Mouse (Mus musculus): ENCODE measurements around the gene Exoc6b. TPM values are rescaled to one million over a fixed set of nuclear protein-coding genes. Genes with fewer than 3 reads are reported as not detected.
"Not testable (repeated sequence)": the region's sequence is repeated elsewhere in the genome, so short reads cannot be mapped to it uniquely, and the experiment has no call there.

Exoc6b gene
- total and polyA plus RNA-seq, 3 experiments = 0.76 to 8.7 (median 6.9) TPM

- ATAC-seq (ENCODE audit: extremely low read depth, insufficient number of reproducible peaks, low FRiP score, poor library complexity, severe bottlenecking) = no peak
- peaks cover 13% of the 10 kb centered on the region for H3K27me3 ChIP-seq (ENCODE audit: insufficient read depth, low read length)
- H3K4me1 ChIP-seq (ENCODE audit: insufficient read depth, low read depth, low read length) = no peaks in the 10 kb centered on the region
- no peak overlapping the region for H3K4me3 ChIP-seq (ENCODE audit: low read depth, low read length)
- no peak for DNase-seq (ENCODE audit: low spot score)
- TF ChIP-seq CTCF (IDR thresholded peaks at IDR 0.05; ENCODE audit: low read depth, low read length) (no peak), GATA2 (IDR thresholded peaks at IDR 0.05; ENCODE audit: borderline replicate concordance, low read depth, low read length) (no peak)
- no peaks in the 10 kb centered on the region for H3K36me3 ChIP-seq (replicated peaks)
- no peaks in the 10 kb centered on the region for H3K9me3 ChIP-seq (replicated peaks)
Observed at GRCm38 (mm10) chr6:84617051-84617450, 452.3 kb downstream of the Exoc6b start.

- Histone ChIP-seq H3K27me3 (ENCODE audit: insufficient read depth, low read length) (peaks cover 13% of the 10 kb centered on the region), H3K4me1 (ENCODE audit: insufficient read depth, low read depth, low read length) (no peaks in the 10 kb centered on the region), H3K36me3 (replicated peaks) (no peaks in the 10 kb centered on the region), H3K4me3 (ENCODE audit: low read depth, low read length) (no peak overlapping the region), H3K9me3 (replicated peaks) (no peaks in the 10 kb centered on the region)
- DNase-seq (ENCODE audit: low spot score) (no peak), ATAC-seq (ENCODE audit: extremely low read depth, insufficient number of reproducible peaks, low FRiP score, poor library complexity, severe bottlenecking) (no peak)
- TF ChIP-seq GATA2 (IDR thresholded peaks at IDR 0.05; ENCODE audit: borderline replicate concordance, low read depth, low read length) (no peak), CTCF (IDR thresholded peaks at IDR 0.05; ENCODE audit: low read depth, low read length) (no peak), TAL1 (conservative IDR thresholded peaks at IDR 0.05; ENCODE audit: low read depth, low read length) (no peak), GATA1 (IDR thresholded peaks at IDR 0.05; ENCODE audit: borderline replicate concordance, low read length) (no peak), POLR2AphosphoS5 (IDR thresholded peaks at IDR 0.05; ENCODE audit: insufficient replicate concordance, low read depth, low read length) (no peak)
Observed at GRCm38 (mm10) chr6:84616586-84616985, 452.7 kb downstream of the Exoc6b start.

GRCm38 (mm10) chr6:84613561-84613960 is 455.8 kb downstream of the Exoc6b start:
- no peak for TF ChIP-seq GATA1 (IDR thresholded peaks at IDR 0.05; ENCODE audit: borderline replicate concordance, low read length)
- TF ChIP-seq POLR2AphosphoS5 (IDR thresholded peaks at IDR 0.05; ENCODE audit: insufficient replicate concordance, low read depth, low read length) = no peak
- no peak for TF ChIP-seq GATA2 (IDR thresholded peaks at IDR 0.05; ENCODE audit: borderline replicate concordance, low read depth, low read length)
- TF ChIP-seq TAL1 (conservative IDR thresholded peaks at IDR 0.05; ENCODE audit: low read depth, low read length) = no peak
- TF ChIP-seq CTCF (IDR thresholded peaks at IDR 0.05; ENCODE audit: low read depth, low read length) = no peak
- H3K36me3 ChIP-seq (replicated peaks) = no peaks in the 10 kb centered on the region
- ATAC-seq (ENCODE audit: extremely low read depth, insufficient number of reproducible peaks, low FRiP score, poor library complexity, severe bottlenecking) (no peak), DNase-seq (ENCODE audit: low spot score) (no peak)
- H3K27me3 ChIP-seq (ENCODE audit: insufficient read depth, low read length) = peaks cover 5% of the 10 kb centered on the region; the same call in 1 of the 2 replicates
- no peaks in the 10 kb centered on the region for H3K4me1 ChIP-seq (ENCODE audit: insufficient read depth, low read depth, low read length)
- no peaks in the 10 kb centered on the region for H3K9me3 ChIP-seq (replicated peaks)
- no peak overlapping the region for H3K4me3 ChIP-seq (ENCODE audit: low read depth, low read length)

DNA sequence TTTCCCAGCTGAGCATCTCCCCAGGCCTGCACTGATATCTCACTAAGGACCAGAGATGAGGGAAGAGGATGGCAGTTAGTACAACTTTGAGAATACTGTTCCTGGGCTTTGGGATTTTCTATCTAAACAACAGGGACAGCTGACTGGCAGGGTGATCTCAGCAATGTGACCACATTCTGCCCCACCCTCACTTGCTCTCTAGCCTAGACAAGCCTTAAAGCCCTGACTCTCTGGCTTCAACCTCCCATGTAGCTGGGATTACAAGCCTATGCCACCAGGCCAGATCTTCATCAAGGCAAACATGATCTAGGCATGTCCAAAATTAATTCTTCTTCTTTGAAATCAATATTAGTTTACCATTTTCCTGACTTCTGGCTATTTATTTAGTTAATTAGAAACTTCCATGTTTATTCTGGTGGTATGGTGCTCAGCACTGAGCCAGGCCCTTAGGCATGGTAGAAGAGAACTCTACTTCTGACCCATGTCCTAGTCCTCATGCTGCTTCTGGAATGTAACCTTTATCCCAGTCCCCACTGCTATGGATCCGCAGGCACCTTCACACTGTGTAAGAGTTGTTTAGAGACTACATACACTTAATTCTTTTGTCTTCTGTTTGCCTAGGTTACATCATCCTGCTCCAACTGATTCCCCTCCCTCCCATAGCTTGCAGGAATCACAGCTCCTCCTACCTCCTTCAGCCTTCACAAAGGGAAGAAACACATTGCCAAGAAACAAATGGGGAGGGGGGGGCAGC is 468.0 kb downstream of the Exoc6b start:
- DNase-seq (ENCODE audit: low spot score) = no peak
- Histone ChIP-seq H3K36me3 (replicated peaks) (no peaks in the 10 kb centered on the region), H3K27me3 (ENCODE audit: insufficient read depth, low read length) (no peaks in the 10 kb centered on the region), H3K4me3 (ENCODE audit: low read depth, low read length) (no peak overlapping the region), H3K4me1 (ENCODE audit: insufficient read depth, low read depth, low read length) (no peaks in the 10 kb centered on the region), H3K9me3 (replicated peaks) (no peaks in the 10 kb centered on the region)
- TF ChIP-seq GATA1 (IDR thresholded peaks at IDR 0.05; ENCODE audit: borderline replicate concordance, low read length) = no peak
- no peak for TF ChIP-seq GATA2 (IDR thresholded peaks at IDR 0.05; ENCODE audit: borderline replicate concordance, low read depth, low read length)
- no peak for TF ChIP-seq TAL1 (conservative IDR thresholded peaks at IDR 0.05; ENCODE audit: low read depth, low read length)
- no peak for TF ChIP-seq POLR2AphosphoS5 (IDR thresholded peaks at IDR 0.05; ENCODE audit: insufficient replicate concordance, low read depth, low read length)
- no peak for TF ChIP-seq CTCF (IDR thresholded peaks at IDR 0.05; ENCODE audit: low read depth, low read length)
- no peak for ATAC-seq (ENCODE audit: extremely low read depth, insufficient number of reproducible peaks, low FRiP score, poor library complexity, severe bottlenecking)

GRCm38 (mm10) chr6:84599296-84599695 is 470.0 kb downstream of the Exoc6b start:
- not testable (repeated sequence) for H3K4me1 ChIP-seq (ENCODE audit: insufficient read depth, low read depth, low read length); H3K36me3 ChIP-seq (replicated peaks); H3K4me3 ChIP-seq (ENCODE audit: low read depth, low read length); ATAC-seq (ENCODE audit: extremely low read depth, insufficient number of reproducible peaks, low FRiP score, poor library complexity, severe bottlenecking); DNase-seq (ENCODE audit: low spot score); H3K9me3 ChIP-seq (replicated peaks); H3K27me3 ChIP-seq (ENCODE audit: insufficient read depth, low read length)

DNA sequence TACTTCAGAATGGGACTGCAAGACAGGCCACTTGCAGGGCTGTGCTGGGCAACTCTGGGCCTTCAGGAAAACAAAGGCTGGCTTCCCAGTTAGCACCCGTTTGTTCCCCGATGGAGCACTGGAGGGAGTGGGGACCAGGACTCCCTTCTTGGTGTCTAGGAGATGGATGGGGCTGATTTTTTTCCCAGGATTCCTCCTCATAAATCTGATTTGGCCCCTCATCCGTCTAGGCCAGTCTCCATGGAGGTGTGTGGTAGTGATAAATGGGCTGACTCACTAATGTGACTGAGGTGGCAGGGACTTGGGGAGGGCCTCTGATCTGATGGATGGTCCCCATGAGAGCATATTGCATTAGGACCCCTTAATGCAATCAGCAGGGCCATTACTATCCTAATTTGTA is 470.6 kb downstream of the Exoc6b start:
- ATAC-seq (ENCODE audit: extremely low read depth, insufficient number of reproducible peaks, low FRiP score, poor library complexity, severe bottlenecking) (no peak), DNase-seq (ENCODE audit: low spot score) (no peak)
- H3K9me3 ChIP-seq (replicated peaks) = no peaks in the 10 kb centered on the region
- no peak overlapping the region for H3K4me3 ChIP-seq (ENCODE audit: low read depth, low read length)
- H3K4me1 ChIP-seq (ENCODE audit: insufficient read depth, low read depth, low read length) = no peaks in the 10 kb centered on the region
- H3K36me3 ChIP-seq (replicated peaks) = no peaks in the 10 kb centered on the region
- H3K27me3 ChIP-seq (ENCODE audit: insufficient read depth, low read length) = peaks cover 4% of the 10 kb centered on the region
- no peak for TF ChIP-seq TAL1 (conservative IDR thresholded peaks at IDR 0.05; ENCODE audit: low read depth, low read length)
- TF ChIP-seq POLR2AphosphoS5 (IDR thresholded peaks at IDR 0.05; ENCODE audit: insufficient replicate concordance, low read depth, low read length) = no peak
- TF ChIP-seq GATA1 (IDR thresholded peaks at IDR 0.05; ENCODE audit: borderline replicate concordance, low read length) = no peak
- no peak for TF ChIP-seq GATA2 (IDR thresholded peaks at IDR 0.05; ENCODE audit: borderline replicate concordance, low read depth, low read length)
- TF ChIP-seq CTCF (IDR thresholded peaks at IDR 0.05; ENCODE audit: low read depth, low read length) = no peak

DNA sequence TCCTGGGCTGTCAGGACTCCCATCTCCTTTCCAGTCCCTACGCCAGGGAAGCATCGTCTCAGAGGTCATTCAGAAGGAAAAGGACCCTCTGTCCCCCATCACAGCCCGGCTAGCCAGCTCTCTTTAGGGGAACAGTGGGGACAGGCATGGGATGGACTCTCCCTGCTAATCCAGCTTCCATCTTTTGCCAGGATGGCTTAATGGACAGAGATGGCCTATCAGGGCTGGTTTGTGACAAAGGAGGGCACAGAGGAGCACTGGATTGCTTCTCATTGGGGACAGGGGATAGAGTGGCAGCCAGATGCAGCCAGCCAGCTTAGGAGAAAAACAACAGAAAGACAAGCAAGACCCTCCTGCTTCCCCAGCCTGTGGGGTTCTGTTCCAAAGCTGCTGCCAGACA is 474.7 kb downstream of the Exoc6b start:
- H3K4me1 ChIP-seq (ENCODE audit: insufficient read depth, low read depth, low read length) = no peaks in the 10 kb centered on the region
- TF ChIP-seq POLR2AphosphoS5 (IDR thresholded peaks at IDR 0.05; ENCODE audit: insufficient replicate concordance, low read depth, low read length) = no peak
- TF ChIP-seq TAL1 (conservative IDR thresholded peaks at IDR 0.05; ENCODE audit: low read depth, low read length) = no peak
- no peak for TF ChIP-seq CTCF (IDR thresholded peaks at IDR 0.05; ENCODE audit: low read depth, low read length)
- TF ChIP-seq GATA2 (IDR thresholded peaks at IDR 0.05; ENCODE audit: borderline replicate concordance, low read depth, low read length) = no peak
- TF ChIP-seq GATA1 (IDR thresholded peaks at IDR 0.05; ENCODE audit: borderline replicate concordance, low read length) = no peak
- no peak overlapping the region for H3K4me3 ChIP-seq (ENCODE audit: low read depth, low read length)
- H3K36me3 ChIP-seq (replicated peaks) = no peaks in the 10 kb centered on the region
- peaks cover 7% of the 10 kb centered on the region for H3K27me3 ChIP-seq (ENCODE audit: insufficient read depth, low read length)
- DNase-seq (ENCODE audit: low spot score) (no peak), ATAC-seq (ENCODE audit: extremely low read depth, insufficient number of reproducible peaks, low FRiP score, poor library complexity, severe bottlenecking) (no peak)
- no peaks in the 10 kb centered on the region; the same call in 1 of the 2 replicates for H3K9me3 ChIP-seq (replicated peaks)

Data from G1E (cell line).